Mouse (Mus musculus) thymus, postnatal 10 days (tissue): ENCODE results near the gene Aanat.

Experiments
- DNase-seq, 2 experiments: peaks; one replicate each; pipeline ENCODE4 v3.0.0; 2021; ENCODE audit warnings: low spot score in 2 of 2

Aanat gene

GRCm38 (mm10) chr11:116574982-116575381 lies 11.2 kb upstream of the Aanat start:
- no peak for DNase-seq

DNA sequence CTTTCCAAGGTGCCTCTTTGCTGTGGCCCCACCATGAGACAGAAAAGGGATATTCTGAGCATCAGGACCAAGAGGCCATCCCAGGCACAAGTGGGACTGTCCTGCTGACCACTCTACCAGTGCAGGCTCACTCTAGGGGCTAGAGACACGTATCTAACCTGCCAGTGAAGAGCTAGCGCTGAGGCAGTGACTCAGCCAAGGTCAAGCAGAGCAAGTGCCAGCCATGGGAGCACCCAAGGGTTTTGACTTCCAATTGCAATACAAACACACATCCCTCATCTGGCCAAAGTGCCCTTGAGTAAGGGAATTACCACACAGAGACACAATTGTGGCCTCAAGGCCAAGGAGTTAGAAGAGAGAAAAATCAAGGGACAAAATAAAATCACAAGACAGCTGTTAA lies 10.8 kb upstream of the Aanat start:
- no peak for DNase-seq

DNA sequence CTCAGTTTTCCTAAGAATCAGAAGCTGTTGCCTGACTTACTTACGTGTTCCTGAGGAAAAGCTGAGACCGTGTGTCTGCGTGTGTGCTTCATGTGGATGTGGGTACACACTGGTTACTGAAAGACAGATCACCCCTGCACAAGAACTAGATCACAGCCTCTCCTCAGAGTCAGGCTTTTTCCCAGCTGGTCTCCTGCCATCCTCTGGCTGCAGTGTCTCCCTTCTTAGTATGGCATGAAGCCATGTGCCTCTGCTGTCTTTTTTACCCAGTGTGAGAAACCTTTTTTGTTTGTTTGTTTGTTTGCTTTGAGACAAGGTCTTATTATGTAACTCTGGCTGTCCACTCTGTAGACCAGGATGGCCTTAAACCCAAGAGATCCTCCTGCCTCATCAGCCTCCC lies 7.0 kb upstream of the Aanat start:
- DNase-seq, result no peak

- no peak for DNase-seq
Observed at GRCm38 (mm10) chr11:116580031-116580652, 6.1 kb upstream of the Aanat start.

DNA sequence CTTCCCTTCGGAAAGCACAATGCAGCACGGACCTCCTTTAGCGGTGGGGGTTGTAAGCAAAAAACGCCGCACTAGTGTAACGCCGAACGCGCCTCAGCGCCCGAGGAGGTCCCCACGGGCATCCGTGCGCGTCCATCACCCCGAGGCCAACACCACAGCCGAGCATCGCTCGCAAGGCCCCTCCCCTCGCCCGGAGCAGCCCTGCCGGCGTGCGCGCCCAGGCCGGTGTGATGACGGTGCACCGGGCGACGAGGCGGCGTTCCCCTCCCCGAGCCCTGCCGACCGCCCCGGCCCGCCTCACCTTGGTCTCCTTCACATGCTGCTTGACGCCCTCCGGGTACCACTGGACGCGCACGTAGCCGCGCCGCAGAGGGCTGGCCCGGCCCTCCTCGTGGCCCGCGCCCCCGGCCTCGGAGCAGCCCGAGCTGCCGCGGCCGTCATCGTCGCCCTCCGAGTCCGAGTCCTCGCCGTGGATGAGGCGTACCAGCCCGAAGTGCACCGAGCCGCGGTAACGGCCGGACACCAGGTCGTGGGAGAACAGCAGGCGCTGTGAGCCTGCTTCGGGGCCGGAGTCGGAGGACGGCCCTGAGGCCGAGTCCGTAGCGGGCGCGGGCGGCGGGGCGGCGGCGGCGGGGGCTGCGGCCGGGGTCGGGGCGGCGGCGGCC lies 5.4 kb upstream of the Aanat start:
- peak; percentile 31 to 52 for DNase-seq

DNA sequence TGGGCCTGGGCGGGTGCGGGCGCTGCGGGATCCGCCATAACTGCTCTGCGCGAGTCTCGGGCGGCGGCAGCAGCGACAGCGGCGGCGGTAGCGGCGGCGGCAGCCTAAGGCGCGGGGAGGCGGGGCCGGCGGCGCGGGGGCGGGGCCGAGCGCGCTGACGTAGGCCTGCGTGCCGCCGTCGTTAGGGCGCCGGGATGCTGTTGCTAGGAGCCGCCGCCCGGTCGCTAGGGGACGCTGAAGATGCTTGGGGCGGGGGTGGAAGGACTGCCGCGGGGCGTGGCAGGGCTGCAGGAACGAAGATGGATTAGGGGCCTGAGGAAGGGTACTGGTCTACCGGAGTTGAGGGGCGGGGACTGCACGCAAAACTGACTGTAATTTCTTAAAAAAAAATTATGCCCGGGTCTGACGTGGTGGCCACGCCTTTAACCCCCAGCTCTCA lies 4.8 kb upstream of the Aanat start, which contains the start of gene Ube2o:
Ube2o (minus strand) TSS at position 72 of the 439 bp plus-strand sequence.
- peak; percentile 82 to 91 for DNase-seq

DNA sequence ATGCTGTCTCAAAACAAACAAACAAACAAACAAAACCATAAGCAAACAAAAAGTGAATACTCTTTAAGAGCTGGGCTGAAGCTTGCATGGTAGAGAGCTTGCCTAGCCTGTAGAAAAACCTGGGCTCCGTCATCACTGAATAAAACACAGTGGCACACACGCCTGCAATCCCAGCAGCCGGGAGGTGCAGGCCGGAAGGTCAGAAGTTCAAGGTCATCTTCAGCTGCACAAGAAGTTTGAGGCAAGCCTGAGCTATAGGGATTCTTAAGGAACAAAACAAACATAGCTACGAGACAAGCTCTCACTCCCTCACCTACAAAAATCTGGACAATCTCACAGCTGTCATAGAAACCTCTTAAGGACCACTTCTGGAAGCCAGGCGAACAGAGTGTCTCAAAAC lies 550 bp upstream of the Aanat start:
- DNase-seq, result no peak

GRCm38 (mm10) chr11:116586801-116587631 lies 784 bp downstream of the Aanat start:
- peak; percentile 38 to 76 for DNase-seq

DNA sequence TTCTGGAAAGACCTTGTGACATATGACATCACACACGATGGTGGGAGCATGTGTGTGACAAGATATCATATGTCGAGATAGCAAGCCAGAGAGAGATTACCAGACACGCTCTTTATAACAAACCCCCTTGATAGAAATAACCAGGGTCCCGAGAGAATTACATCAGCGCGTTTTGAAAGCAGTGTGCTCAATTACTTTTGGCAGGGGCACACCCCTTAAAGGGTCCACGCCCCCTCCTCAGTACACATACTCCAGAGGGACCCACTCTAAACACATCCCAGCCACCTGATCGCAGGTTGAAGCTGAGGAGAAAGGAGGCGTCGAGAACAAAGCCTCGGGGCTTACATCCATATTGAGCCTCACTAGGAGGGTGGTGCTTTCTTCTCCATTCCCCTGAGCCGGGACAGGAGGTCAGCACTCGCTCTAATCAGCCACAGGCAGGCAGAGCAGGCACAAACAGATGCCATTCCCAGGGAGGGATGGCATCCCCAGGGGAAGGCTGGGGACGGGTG lies 2.8 kb downstream of the Aanat start:
- no peak for DNase-seq

DNA sequence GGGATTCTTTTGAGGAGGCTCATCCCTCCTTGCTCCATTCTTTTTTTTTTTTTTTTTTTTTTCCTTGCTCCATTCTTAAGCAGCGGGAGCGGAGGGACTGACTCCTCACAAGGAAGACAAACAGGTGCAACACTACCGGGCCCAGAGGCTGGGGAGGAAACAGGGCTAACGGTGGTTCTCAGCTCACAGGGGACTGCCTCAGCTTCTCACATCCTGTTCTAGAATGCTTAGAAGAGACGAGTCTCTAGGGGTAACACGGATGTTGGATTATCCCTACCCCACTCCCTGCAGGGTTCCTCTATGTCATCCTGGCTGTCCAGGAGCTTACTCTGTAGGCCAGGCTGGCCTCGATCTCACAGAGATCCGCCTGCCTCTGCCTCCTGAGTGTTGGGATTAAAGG lies 3.3 kb downstream of the Aanat start:
- DNase-seq, result peak; percentile 27 to 28

- no peak for DNase-seq
Observed at GRCm38 (mm10) chr11:116591621-116592020, 5.4 kb downstream of the Aanat start.

DNA sequence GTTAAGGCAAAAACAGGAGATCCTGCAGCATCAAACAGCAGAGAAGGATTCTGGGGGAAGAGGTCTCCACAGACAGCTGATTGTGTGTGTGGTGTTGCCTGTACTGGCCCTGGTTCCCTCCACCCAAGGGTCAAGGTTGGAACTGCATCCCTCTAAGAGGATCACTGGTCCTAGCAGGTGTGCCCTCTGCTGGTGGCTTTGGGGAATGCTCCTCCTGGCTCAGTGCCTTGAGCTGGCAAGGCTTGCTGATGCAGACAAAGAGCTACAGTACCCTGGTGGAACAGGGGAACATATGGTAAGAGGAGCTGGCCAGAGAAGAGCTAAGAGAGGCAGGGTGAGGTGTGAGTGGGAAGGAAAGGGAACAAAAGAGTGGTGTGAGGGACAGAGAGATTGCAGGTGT lies 6.2 kb downstream of the Aanat start:
- DNase-seq, result peak; percentile 77 to 91

- no peak for DNase-seq
Observed at GRCm38 (mm10) chr11:116593345-116593744, 7.1 kb downstream of the Aanat start.

GRCm38 (mm10) chr11:116596766-116597165 lies 10.5 kb downstream of the Aanat start:
- DNase-seq, result no peak

DNA sequence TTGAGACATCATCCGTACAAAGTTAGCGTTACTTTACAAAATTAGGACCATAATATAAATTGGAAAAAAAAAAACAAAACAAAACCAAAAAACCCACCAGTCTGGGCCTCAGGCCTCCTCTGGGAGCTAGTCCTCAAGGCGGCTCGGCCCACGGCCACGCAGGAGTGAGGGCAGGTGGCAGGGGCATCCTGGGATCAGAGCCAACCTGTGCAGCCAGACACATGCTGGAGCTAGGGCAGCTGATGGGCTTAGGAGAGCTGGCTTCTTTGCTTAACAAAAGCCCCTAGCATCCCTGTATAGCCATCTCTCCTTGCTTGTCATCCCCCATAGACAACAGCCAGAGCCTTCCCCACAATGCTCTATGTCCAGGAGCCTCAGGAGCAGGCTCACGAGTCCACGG lies 12.0 kb downstream of the Aanat start:
- no peak for DNase-seq

GRCm38 (mm10) chr11:116599230-116599629 lies 13.0 kb downstream of the Aanat start:
- no peak for DNase-seq

DNA sequence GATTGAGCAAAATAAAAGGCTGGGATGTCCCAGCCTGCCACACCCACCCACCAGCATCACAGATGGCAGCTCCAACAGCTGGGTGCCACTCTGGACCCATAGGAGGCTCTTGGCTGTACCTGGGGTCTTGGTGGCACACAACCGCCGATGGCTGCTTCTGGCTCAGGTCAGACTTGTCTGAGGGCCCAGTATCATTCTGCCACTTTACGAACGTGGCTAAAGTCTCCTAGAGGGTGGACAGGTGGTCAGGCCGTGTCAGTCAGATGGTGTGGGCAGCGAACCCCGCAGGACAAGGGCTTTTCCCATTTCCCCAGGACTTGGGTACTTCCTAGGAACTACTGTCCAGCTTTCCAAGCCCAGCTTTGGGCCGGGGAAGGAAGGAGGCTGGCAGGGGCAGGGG lies 14.9 kb downstream of the Aanat start:
- DNase-seq, result no peak

GRCm38 (mm10) chr11:116602043-116602442 lies 15.8 kb downstream of the Aanat start:
- DNase-seq, result no peak

DNA sequence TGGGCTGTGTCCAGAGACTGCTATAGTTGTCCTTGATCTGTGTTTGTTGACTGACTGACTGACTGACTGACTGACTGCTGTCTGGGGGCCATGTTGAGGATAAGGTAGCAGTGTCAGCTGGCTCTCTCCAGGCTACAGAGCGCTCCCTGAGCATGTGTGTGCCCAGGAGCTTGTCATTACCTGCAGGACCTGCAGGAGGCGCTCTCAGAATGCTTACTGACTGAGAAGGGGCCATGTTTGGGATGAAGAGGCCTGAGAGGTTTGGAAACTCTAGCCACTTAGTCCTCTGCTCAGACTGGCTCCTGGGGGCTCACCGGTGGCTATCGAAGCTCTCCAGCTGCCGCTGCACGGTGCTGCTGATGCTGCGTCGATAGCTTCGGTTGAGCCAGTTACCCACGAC lies 17.1 kb downstream of the Aanat start:
- no peak for DNase-seq

- no peak for DNase-seq
Observed at GRCm38 (mm10) chr11:116604097-116604496, 17.9 kb downstream of the Aanat start.

DNA sequence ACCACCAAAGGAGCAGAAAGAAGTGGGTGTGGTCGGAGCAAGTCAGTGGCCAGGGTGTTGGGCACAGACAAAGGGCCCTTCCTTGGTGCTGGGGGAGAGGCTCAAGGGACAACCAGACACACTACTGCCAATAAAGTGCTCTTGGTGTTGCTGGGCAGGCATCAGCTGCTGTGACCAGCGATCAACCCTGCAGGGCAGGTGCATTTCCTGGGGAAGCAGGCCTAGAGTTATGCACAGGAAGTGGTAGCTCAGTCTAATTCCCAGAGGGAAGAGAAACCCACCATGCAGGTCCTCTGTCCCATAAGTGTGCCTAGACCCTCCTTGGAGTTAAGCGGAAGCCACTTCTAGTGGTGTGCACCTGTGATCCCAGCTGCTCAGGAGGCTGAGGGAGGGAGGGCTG lies 21.5 kb downstream of the Aanat start:
- no peak for DNase-seq

DNA sequence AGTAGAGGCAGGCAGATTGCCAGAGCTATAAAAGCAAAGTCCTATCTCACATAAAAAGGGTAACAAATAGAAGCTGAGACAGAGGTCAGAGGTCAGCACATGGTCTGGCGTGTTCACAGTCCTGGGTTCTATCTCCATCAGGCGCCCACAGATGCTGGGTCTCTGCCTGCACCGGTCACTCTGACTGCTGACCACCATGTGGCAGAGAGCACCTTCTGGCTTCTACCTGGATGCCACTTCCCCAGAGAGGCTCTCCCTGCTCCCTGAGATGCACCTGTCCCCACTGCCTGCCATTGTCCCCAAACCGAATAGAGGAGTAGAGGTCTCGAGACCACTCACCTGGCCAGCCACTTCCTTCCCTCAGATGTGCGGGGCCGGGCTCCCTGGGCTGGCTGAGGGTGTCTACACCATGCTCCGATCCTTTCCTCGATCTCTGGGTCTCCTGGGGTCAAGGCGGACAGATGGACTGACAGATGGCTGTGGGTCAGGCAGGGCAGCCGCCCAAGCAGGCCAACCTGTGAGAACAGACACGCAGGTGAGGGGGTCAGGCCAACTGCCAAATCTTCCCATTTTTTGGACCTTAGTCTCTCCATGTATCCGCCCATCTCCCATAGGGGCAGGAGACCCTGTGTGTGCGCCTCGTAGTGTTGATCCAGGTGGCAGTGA lies 23.9 kb downstream of the Aanat start:
- DNase-seq, result no peak
